Mouse (Mus musculus): ENCODE results near the gene Wdr49. TPM values are rescaled to one million over a fixed set of nuclear protein-coding genes. Genes with fewer than 3 reads are reported as not detected.

Gene Wdr49
- total RNA-seq (2015) (0.14 TPM in 1 of 2 replicates, not detected in the other), total RNA-seq (2017) (not detected in 2 replicates)

- ATAC-seq (ENCODE audit: poor library complexity, severe bottlenecking), result no peak
Observed at GRCm38 (mm10) chr3:75482056-75482455, at the start of gene Wdr49. Wdr49 (minus strand) TSS chr3:75482156.

GRCm38 (mm10) chr3:75531074-75531473 is 49.1 kb upstream of the Wdr49 start:
- ATAC-seq (ENCODE audit: poor library complexity, severe bottlenecking), result no peak

GRCm38 (mm10) chr3:75522527-75522926 is 40.6 kb upstream of the Wdr49 start:
- no peak for ATAC-seq (ENCODE audit: poor library complexity, severe bottlenecking)

- ATAC-seq (ENCODE audit: poor library complexity, severe bottlenecking), result no peak
Observed at GRCm38 (mm10) chr3:75521314-75521713, 39.4 kb upstream of the Wdr49 start.

- ATAC-seq (ENCODE audit: poor library complexity, severe bottlenecking), result peak; percentile 90
Observed at GRCm38 (mm10) chr3:75517631-75518250, 35.8 kb upstream of the Wdr49 start.

- ATAC-seq (ENCODE audit: poor library complexity, severe bottlenecking), result peak; percentile 97
Observed at GRCm38 (mm10) chr3:75498961-75499960, 17.3 kb upstream of the Wdr49 start.

GRCm38 (mm10) chr3:75492913-75493312 is 11.0 kb upstream of the Wdr49 start:
- ATAC-seq (ENCODE audit: poor library complexity, severe bottlenecking), result no peak

- no peak for ATAC-seq (ENCODE audit: poor library complexity, severe bottlenecking)
Observed at GRCm38 (mm10) chr3:75475106-75475505, 6.8 kb downstream of the Wdr49 start.

GRCm38 (mm10) chr3:75474657-75475056 is 7.3 kb downstream of the Wdr49 start:
- ATAC-seq (ENCODE audit: poor library complexity, severe bottlenecking), result no peak

GRCm38 (mm10) chr3:75468154-75468553 is 13.8 kb downstream of the Wdr49 start:
- no peak for ATAC-seq (ENCODE audit: poor library complexity, severe bottlenecking)

GRCm38 (mm10) chr3:75430564-75431181 is 51.3 kb downstream of the Wdr49 start:
- ATAC-seq (ENCODE audit: poor library complexity, severe bottlenecking), result no peak

GRCm38 (mm10) chr3:75395918-75396317 is 86.0 kb downstream of the Wdr49 start:
- ATAC-seq (ENCODE audit: poor library complexity, severe bottlenecking), result no peak

- ATAC-seq (ENCODE audit: poor library complexity, severe bottlenecking), result no peak
Observed at GRCm38 (mm10) chr3:75395121-75395895, 86.6 kb downstream of the Wdr49 start.

GRCm38 (mm10) chr3:75394487-75394886 is 87.5 kb downstream of the Wdr49 start:
- ATAC-seq (ENCODE audit: poor library complexity, severe bottlenecking), result no peak

GRCm38 (mm10) chr3:75381776-75382175 is 100.2 kb downstream of the Wdr49 start:
- no peak for ATAC-seq (ENCODE audit: poor library complexity, severe bottlenecking)

GRCm38 (mm10) chr3:75353972-75354371 is 128.0 kb downstream of the Wdr49 start:
- no peak for ATAC-seq (ENCODE audit: poor library complexity, severe bottlenecking)

GRCm38 (mm10) chr3:75337196-75337595 is 144.8 kb downstream of the Wdr49 start:
- ATAC-seq (ENCODE audit: poor library complexity, severe bottlenecking), result no peak

GRCm38 (mm10) chr3:75320999-75321398 is 161.0 kb downstream of the Wdr49 start:
- ATAC-seq (ENCODE audit: poor library complexity, severe bottlenecking), result no peak

- ATAC-seq (ENCODE audit: poor library complexity, severe bottlenecking), result no peak
Observed at GRCm38 (mm10) chr3:75308861-75309260, 173.1 kb downstream of the Wdr49 start.

- ATAC-seq (ENCODE audit: poor library complexity, severe bottlenecking), result no peak
Observed at GRCm38 (mm10) chr3:75308228-75308627, 173.7 kb downstream of the Wdr49 start.

- ATAC-seq (ENCODE audit: poor library complexity, severe bottlenecking), result no peak
Observed at GRCm38 (mm10) chr3:75305584-75305983, 176.4 kb downstream of the Wdr49 start.

All from megakaryocyte, adult 5-6 weeks (primary cell).